Mouse (Mus musculus): ENCODE measurements at regions not wholly inside any gene's neighbourhood (a gene's known extent, or its start where the extent isn't known, plus 50 kb on each side); places are given as distances from the start of the nearest gene placed in this dataset.
A peak's percentile ranks its signal among the peaks of the same experiment; 100 is the strongest.

GRCm38 (mm10) chr1:23265556-23266232 is 131.9 kb downstream of the Ogfrl1 start:
- H3K27ac ChIP-seq (ENCODE audit: insufficient read depth, low read length), result no peak overlapping the region
- peaks cover 1% of the 10 kb centered on the region; the same call in 1 of the 2 replicates for H3K4me1 ChIP-seq (ENCODE audit: control insufficient read depth, insufficient read depth, low read length)
- no peak overlapping the region for H3K4me3 ChIP-seq (ENCODE audit: insufficient read depth, low read length)
- TF ChIP-seq CTCF (IDR thresholded peaks at IDR 0.05; ENCODE audit: extremely low read depth, insufficient read depth, low read length) (no peak), POLR2A (IDR thresholded peaks at IDR 0.05; ENCODE audit: extremely low read depth, insufficient read depth, low read length) (no peak)

- no peak overlapping the region for H3K4me3 ChIP-seq (ENCODE audit: insufficient read depth, low read length)
- TF ChIP-seq POLR2A (IDR thresholded peaks at IDR 0.05; ENCODE audit: extremely low read depth, insufficient read depth, low read length) (no peak), CTCF (IDR thresholded peaks at IDR 0.05; ENCODE audit: extremely low read depth, insufficient read depth, low read length) (no peak)
- no peak overlapping the region for H3K27ac ChIP-seq (ENCODE audit: insufficient read depth, low read length)
- peaks cover 1% of the 10 kb centered on the region; the same call in 1 of the 2 replicates for H3K4me1 ChIP-seq (ENCODE audit: control insufficient read depth, insufficient read depth, low read length)
Observed at GRCm38 (mm10) chr1:23264251-23264650, 133.3 kb downstream of the Ogfrl1 start.

- TF ChIP-seq CTCF (IDR thresholded peaks at IDR 0.05; ENCODE audit: extremely low read depth, insufficient read depth, low read length), result no peak
- TF ChIP-seq POLR2A (IDR thresholded peaks at IDR 0.05; ENCODE audit: extremely low read depth, insufficient read depth, low read length), result no peak
- Histone ChIP-seq H3K4me3 (ENCODE audit: insufficient read depth, low read length) (no peak overlapping the region), H3K27ac (ENCODE audit: insufficient read depth, low read length) (no peak overlapping the region), H3K4me1 (ENCODE audit: control insufficient read depth, insufficient read depth, low read length) (peaks cover 1% of the 10 kb centered on the region)
Observed at GRCm38 (mm10) chr1:23263798-23264197, 133.8 kb downstream of the Ogfrl1 start.

GRCm38 (mm10) chr1:23261652-23262051 is 135.9 kb downstream of the Ogfrl1 start:
- no peak for TF ChIP-seq POLR2A (IDR thresholded peaks at IDR 0.05; ENCODE audit: extremely low read depth, insufficient read depth, low read length)
- no peak for TF ChIP-seq CTCF (IDR thresholded peaks at IDR 0.05; ENCODE audit: extremely low read depth, insufficient read depth, low read length)
- peaks cover 1% of the 10 kb centered on the region for H3K4me1 ChIP-seq (ENCODE audit: control insufficient read depth, insufficient read depth, low read length)
- no peak overlapping the region for H3K4me3 ChIP-seq (ENCODE audit: insufficient read depth, low read length)
- H3K27ac ChIP-seq (ENCODE audit: insufficient read depth, low read length), result no peak overlapping the region

GRCm38 (mm10) chr1:23257306-23257895 is 140.2 kb downstream of the Ogfrl1 start:
- peak overlapping the region; percentile 28 for H3K27ac ChIP-seq (ENCODE audit: insufficient read depth, low read length)
- peak overlapping the region; percentile 45 for H3K4me3 ChIP-seq (ENCODE audit: insufficient read depth, low read length)
- no peaks in the 10 kb centered on the region; the same call in none of the 2 replicates for H3K4me1 ChIP-seq (ENCODE audit: control insufficient read depth, insufficient read depth, low read length)
- TF ChIP-seq POLR2A (IDR thresholded peaks at IDR 0.05; ENCODE audit: extremely low read depth, insufficient read depth, low read length) (no peak), CTCF (IDR thresholded peaks at IDR 0.05; ENCODE audit: extremely low read depth, insufficient read depth, low read length) (no peak)

- H3K4me1 ChIP-seq (ENCODE audit: control insufficient read depth, insufficient read depth, low read length), result no peaks in the 10 kb centered on the region; the same call in none of the 2 replicates
- TF ChIP-seq CTCF (IDR thresholded peaks at IDR 0.05; ENCODE audit: extremely low read depth, insufficient read depth, low read length), result no peak
- TF ChIP-seq POLR2A (IDR thresholded peaks at IDR 0.05; ENCODE audit: extremely low read depth, insufficient read depth, low read length), result no peak
Observed at GRCm38 (mm10) chr1:23256630-23257001, 141.0 kb downstream of the Ogfrl1 start.

GRCm38 (mm10) chr1:23255925-23256629 is 141.5 kb downstream of the Ogfrl1 start:
- TF ChIP-seq POLR2A (IDR thresholded peaks at IDR 0.05; ENCODE audit: extremely low read depth, insufficient read depth, low read length), result peak; percentile 83
- TF ChIP-seq CTCF (IDR thresholded peaks at IDR 0.05; ENCODE audit: extremely low read depth, insufficient read depth, low read length), result no peak
- Histone ChIP-seq H3K4me3 (ENCODE audit: insufficient read depth, low read length) (peak overlapping the region; percentile 45), H3K4me1 (ENCODE audit: control insufficient read depth, insufficient read depth, low read length) (no peaks in the 10 kb centered on the region; the same call in none of the 2 replicates), H3K27ac (ENCODE audit: insufficient read depth, low read length) (peak overlapping the region; percentile 91)

More at GRCm38 (mm10) chr1:23256630-23257001, 141.0 kb downstream of the Ogfrl1 start:
- H3K4me3 ChIP-seq (ENCODE audit: insufficient read depth, low read length), result peak overlapping the region; percentile 45
- peak overlapping the region; percentile 91 for H3K27ac ChIP-seq (ENCODE audit: insufficient read depth, low read length)

GRCm38 (mm10) chr1:23254235-23254634 is 143.3 kb downstream of the Ogfrl1 start:
- no peak for TF ChIP-seq CTCF (IDR thresholded peaks at IDR 0.05; ENCODE audit: extremely low read depth, insufficient read depth, low read length)
- no peak for TF ChIP-seq POLR2A (IDR thresholded peaks at IDR 0.05; ENCODE audit: extremely low read depth, insufficient read depth, low read length)
- H3K4me3 ChIP-seq (ENCODE audit: insufficient read depth, low read length), result no peak overlapping the region
- H3K27ac ChIP-seq (ENCODE audit: insufficient read depth, low read length), result no peak overlapping the region
- no peaks in the 10 kb centered on the region; the same call in none of the 2 replicates for H3K4me1 ChIP-seq (ENCODE audit: control insufficient read depth, insufficient read depth, low read length)

GRCm38 (mm10) chr1:23231522-23231921 is 129.5 kb upstream of the 4933415F23Rik start:
- Histone ChIP-seq H3K4me1 (ENCODE audit: control insufficient read depth, insufficient read depth, low read length) (peaks cover 3% of the 10 kb centered on the region; the same call in 1 of the 2 replicates), H3K4me3 (ENCODE audit: insufficient read depth, low read length) (no peak overlapping the region), H3K27ac (ENCODE audit: insufficient read depth, low read length) (no peak overlapping the region)
- TF ChIP-seq POLR2A (IDR thresholded peaks at IDR 0.05; ENCODE audit: extremely low read depth, insufficient read depth, low read length) (no peak), CTCF (IDR thresholded peaks at IDR 0.05; ENCODE audit: extremely low read depth, insufficient read depth, low read length) (no peak)
